Mouse (Mus musculus) ovary, postnatal 36 days (tissue): ENCODE results near the gene Osbpl3.

Experiments used
- DNase-seq: peaks from one replicate; pipeline ENCODE4 v3.0.0; 2022; ENCODE audit warnings: low spot score, mixed read lengths

Osbpl3 gene

DNA sequence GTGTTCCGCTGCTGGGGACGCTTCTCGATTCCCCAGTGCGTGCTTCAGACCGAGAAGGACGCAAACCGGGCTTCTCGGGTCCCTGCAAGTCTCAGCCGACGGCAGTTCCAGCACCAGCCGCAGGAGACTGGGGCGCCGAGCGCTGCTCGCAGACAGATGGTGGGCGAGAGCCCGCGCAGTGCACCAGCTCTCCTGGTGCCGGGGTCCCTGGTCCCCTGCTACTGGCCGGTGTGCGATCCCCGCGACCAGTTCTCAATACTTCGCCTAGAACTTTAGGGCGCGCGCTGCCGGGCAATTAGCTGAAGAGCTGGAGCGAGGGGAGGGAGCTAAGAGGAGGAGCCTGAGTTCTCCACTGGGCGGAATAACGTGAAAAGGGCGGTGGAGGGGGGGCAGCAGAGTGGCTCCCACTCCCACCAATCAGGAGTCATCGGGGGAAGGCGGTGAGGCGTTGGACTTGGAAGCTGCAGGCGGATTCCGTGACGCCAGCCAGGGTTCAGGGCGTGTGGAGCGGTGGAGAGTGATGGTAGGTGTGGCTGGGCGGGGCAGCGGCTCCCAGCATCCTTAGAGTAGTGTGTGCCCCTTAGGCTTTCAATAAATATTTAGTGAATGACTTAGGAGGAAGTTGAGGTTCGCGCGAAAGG, at the start of gene Osbpl3:
TSS of gene Osbpl3 (minus strand) at position 373 of the 641 bp plus-strand sequence.
- peak; percentile 86 for DNase-seq

DNA sequence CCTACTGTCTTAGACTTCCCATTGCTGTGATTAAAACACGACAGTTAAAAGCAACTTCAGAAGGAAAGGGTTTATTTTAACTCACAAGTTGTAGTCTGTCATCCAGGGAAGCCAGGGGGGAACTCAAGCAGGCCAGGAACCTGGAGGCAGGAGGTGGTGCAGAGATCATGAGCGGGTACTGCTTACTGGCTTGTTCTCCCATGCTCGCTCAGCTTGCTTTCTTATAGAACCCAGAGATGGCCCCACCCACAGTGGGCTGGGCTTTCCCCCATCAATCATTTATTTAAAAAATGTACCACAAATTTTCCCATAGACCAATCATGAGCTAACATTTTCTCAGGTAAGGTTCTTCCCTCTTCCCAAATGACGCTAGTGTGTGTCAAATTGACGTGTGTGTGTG, 49.5 kb upstream of the Osbpl3 start:
- DNase-seq, result no peak

GRCm38 (mm10) chr6:50504711-50505110, 48.7 kb upstream of the Osbpl3 start:
- no peak for DNase-seq

GRCm38 (mm10) chr6:50503779-50504178, 47.8 kb upstream of the Osbpl3 start:
- DNase-seq, result no peak

DNA sequence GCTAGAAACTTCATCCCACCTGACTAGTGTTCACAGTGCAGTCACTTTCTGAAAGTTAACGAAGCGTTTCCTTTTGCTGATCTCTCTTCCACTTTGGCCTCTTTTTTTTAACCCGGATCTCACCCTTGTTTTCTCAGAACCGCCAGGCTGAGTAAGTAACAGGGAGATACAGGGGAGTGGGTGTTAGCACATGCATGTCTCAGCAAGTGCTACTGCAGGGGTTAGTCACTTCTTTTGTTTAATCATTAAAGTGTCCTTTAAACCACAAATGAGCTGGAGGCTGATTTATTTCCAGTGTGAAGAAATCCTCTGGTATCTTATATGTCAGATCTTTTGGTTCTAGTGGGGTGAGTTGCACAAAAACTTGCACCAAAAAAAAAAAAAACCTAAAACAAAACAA, 47.0 kb upstream of the Osbpl3 start:
- no peak for DNase-seq

- no peak for DNase-seq
These were observed 42.3 kb upstream of the Osbpl3 start for GRCm38 (mm10) chr6:50498346-50498745.

DNA sequence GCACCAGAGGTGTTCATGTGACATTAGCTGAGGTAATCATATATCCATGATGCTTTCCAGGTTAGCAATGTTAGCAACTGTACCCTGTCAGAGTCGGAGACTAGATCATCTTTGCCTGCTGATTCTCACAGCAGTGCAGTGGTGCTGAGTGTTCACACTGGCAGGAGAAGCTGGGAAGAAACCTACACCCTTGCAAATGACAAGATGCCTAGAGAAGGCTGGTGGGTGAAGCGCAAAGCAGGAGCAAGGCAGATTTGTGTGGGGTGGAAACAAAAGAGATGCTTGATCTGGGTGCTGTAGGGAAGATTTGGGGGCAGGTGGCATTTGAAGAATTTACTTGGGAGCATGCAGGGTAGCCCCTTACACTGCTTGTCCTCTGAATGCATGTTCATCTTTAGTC, 34.5 kb upstream of the Osbpl3 start:
- DNase-seq, result no peak

GRCm38 (mm10) chr6:50489380-50489779, 33.4 kb upstream of the Osbpl3 start:
- DNase-seq, result no peak

DNA sequence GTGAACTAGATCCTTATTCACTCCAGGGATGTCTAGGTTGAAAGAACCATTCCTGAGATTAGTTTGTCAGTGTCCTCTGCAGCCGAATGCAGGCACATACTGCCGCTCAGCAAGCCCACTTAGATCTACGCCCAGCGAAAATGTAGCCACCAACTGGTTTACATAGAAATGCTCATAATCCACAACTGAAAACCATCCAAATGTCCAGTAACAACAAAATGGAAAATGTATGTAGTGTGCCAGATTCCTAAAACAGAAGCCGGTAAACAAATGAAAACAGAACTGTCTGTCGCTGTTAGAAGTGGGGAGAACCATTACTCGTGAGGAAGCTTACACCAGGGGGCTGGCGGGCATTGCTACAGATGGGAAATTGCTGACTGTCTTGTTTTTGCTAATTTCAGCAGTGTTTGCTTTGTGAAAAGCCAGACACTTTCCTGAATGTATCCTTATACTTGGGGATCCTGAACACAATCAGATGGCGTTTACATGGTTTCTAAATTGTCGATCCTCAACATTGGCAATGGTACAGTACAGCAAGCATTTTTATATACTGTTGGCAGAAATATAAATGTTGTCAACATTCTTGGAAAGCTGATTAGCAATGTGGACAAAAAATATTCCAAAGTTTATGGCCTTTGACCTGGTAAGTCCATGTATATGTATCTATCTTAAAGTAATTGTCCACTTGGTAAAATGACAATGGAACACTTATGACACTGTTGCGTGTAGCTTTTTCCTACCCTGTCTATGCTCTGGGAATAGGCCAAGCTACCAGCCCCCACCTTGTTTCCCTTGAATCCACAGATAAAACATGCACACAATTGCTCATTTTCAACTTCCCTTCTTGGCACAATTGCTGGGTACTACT, 30.3 kb upstream of the Osbpl3 start:
- no peak for DNase-seq

GRCm38 (mm10) chr6:50483426-50483825, 27.4 kb upstream of the Osbpl3 start:
- no peak for DNase-seq

DNA sequence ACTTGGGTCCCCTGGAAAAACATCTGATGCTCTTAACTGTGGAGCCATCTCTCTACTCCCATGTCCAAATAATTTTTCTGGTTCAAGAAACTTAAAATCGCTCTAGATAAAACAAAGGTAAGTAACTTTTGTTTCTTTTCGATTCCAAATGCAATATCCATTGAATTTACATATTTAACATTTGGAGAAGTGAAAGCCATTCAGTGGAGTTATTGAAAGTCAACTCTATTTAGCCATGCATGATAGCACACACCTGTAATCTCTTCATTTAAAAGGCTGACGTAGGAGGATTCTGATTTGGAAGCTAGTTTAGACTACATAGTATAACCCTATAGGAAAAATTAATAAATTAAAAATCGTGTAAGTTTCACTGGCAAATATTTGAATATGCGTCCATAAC, 25.5 kb upstream of the Osbpl3 start:
- DNase-seq, result no peak

GRCm38 (mm10) chr6:50466451-50466850, 10.4 kb upstream of the Osbpl3 start:
- DNase-seq, result no peak

DNA sequence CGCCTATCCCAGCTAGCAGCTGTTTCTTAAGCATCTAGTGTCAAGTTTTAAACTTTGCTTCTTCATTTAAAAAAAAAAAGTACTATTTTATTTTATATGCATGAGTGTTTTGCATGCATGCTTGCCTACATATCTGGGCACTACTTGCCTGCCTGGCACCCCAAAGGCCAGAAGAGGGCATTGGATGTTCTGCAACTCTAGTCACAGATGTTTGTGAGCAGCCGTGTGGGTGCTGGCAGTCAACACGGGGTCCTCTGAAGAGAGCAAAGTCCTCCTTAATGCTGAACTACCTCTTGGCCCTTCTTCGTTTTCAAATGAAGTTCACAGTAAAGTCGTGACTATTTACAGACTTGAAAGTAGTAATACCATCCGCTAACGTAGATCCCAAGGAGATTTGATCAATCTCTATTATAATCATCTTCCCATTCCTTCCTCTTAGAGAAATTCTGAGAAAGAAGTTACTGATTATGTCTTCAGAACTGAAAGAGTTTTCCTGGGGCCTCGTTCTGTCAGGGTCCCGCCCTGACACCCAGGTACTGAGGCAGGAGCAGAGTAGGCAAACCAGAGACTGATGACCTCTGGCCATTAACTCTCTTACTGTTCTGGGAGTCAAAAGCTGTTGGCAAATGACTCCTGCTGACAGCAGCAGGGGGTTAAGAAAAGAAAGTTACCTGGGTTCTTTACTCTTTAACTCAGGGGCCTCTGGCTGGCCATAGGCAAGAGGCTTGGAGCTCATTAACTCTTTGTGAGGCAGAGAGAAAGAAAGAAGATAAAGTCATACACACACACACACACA, 8.9 kb upstream of the Osbpl3 start:
- DNase-seq, result no peak

DNA sequence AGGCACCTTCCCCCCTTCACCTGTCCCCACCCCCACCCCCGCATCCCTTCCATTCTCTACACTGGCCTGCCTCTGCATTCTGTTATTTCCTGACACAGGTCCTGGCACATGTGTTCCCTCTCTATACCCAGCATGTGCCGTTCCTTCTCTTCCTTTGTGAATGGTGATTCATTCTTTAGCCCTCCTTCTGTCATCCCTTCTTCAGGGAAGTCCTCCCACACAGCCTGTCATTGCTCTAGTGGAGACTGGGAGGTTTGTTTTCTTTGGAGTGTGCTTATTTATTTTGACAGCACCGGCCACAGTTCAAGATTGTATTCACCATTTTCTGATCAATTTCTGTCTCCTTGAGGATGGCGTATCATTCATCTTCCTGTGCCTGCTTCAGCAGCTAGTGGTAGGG, 6.0 kb upstream of the Osbpl3 start:
- DNase-seq, result no peak

DNA sequence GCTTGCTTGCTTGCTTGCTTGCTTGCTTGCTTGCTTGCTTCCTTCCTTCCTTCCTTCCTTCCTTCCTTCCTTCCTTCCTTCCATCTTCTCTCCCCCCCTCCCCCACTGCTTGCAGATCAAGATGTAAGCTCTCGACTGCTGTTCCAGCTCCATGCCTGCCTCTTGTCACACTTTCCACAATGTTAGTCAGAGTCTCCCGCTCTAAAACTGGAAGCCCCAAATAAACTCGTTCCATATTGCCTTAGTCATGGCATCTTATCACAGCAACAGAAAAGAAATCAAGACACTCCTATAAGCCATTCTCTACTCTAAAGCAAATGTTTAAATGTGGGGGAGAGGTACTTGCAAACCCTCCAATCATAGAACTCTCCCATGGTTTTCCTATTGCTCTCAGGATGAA, 5.6 kb upstream of the Osbpl3 start:
- no peak for DNase-seq

GRCm38 (mm10) chr6:50460646-50461045, 4.6 kb upstream of the Osbpl3 start:
- no peak for DNase-seq

DNA sequence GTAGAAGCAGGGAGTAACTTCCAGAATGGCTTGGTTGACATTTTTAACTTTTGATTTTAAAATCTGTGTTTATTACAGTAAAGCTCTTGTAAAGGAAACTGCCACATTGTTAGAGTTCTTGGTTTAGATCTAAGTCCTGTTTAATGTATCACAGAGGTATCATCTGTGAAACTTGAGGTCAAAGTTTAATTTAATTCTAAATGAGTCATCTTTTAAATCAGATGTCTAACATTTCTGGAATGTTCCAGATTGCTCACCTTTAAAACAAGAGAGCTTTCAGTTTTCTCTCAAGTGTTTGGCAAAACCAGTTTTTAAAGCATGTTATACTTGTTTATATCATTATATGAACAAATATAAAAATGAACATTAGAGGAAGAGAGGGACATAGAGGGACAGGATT, 4.2 kb upstream of the Osbpl3 start:
- no peak for DNase-seq

- no peak for DNase-seq
These were observed 3.3 kb upstream of the Osbpl3 start for GRCm38 (mm10) chr6:50459271-50459670.

DNA sequence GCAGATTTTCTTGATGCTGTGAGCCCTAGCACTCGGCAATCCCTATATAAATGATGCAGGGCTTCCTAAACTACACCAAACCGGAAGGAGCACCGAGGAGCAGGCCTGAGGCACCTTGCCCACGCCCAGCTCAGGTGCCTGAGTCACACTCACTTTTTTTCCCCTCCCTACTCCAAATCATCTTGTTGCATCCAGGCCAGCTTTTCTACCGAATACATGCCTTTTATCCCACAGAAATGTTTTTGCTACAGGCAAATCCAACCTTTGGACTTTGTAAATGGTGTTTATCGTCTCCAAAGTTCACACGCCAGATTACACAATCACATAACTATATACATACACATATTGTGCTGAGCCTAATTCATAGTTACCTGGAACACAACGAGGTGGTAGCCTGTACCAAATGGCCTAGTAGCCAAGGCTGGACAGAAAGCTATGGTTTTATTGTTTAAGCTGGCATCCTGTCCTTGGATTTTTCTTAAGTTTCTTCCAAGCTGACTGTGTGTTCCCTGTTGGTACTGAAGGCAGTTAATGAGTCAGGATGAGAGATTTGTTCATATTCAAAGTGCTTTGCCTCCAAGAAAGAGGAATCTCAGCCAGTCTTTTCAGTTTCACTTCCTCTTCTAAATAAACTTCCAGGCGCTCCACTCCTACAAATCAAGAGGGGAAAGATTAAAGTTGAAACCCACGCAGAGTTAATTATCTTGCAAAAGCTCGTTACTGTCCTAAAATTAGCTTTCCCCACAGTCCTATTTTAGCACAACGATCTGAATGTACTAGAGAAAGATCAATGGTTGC, 1.7 kb upstream of the Osbpl3 start:
- DNase-seq, result no peak

- no peak for DNase-seq
These were observed 705 bp upstream of the Osbpl3 start for GRCm38 (mm10) chr6:50456706-50457105.

GRCm38 (mm10) chr6:50455102-50455828, 736 bp downstream of the Osbpl3 start:
- DNase-seq, result peak; percentile 46
